In genomic region chr2:164856309-164857100, GRCm38 (mm10) we compare ENCODE assay signal across 8 mouse cellular contexts. TPM values are rescaled to one million over a fixed set of nuclear protein-coding genes. Genes with fewer than 3 reads are reported as not detected.
DNase-seq lines count a peak whose midpoint lies in the region; ATAC-seq and TF ChIP-seq lines count a peak whose summit lies in the region.

No protein-coding gene starts in this region.

- TF ChIP-seq CTCF in kidney, adult 2 months (conservative IDR thresholded peaks at IDR 0.05; ENCODE audit: insufficient read depth, insufficient read length, low read depth, low read length) = peak; percentile 24; the same call in 1 of the 2 replicates

- 3% methylated on average over 42 of the region's 42 CpGs for WGBS in kidney, adult 2 months
- WGBS in heart, embryonic 11.5 days (ENCODE audit: insufficient replicate concordance) = under 1% methylated on average over 42 of the region's 42 CpGs
- WGBS in liver, embryonic 11.5 days = 1% methylated on average over 42 of the region's 42 CpGs
- WGBS in neural tube, embryonic 13.5 days = 1% methylated on average over 42 of the region's 42 CpGs

- H3K27me3 ChIP-seq in kidney, adult 2 months (replicated peaks; ENCODE audit: control insufficient read depth, insufficient read depth, low read length) = peaks cover 3% of the 10 kb centered on the region
- H3K27me3 ChIP-seq in heart, embryonic 11.5 days (ENCODE audit: control insufficient read depth, insufficient read depth, low read length) = peaks cover 53% of the 10 kb centered on the region
- peaks cover 53% of the 10 kb centered on the region for H3K27me3 ChIP-seq in liver, embryonic 11.5 days (replicated peaks; ENCODE audit: control insufficient read depth, insufficient read depth, low read length)
- peaks cover 51% of the 10 kb centered on the region for H3K27me3 ChIP-seq in neural tube, embryonic 13.5 days

- no peak overlapping the region for H3K27ac ChIP-seq in kidney, adult 2 months (ENCODE audit: insufficient read depth, low read depth, low read length)
- no peak overlapping the region for H3K27ac ChIP-seq in heart, embryonic 11.5 days (ENCODE audit: low read depth, low read length)
- H3K27ac ChIP-seq in liver, embryonic 11.5 days (ENCODE audit: low read depth, low read length) = no peak overlapping the region
- H3K27ac ChIP-seq in neural tube, embryonic 13.5 days (replicated peaks) = peak overlapping the region; percentile 53; the same call in 1 of the 2 replicates

- TF ChIP-seq POLR2A in kidney, adult 2 months (IDR thresholded peaks at IDR 0.05; ENCODE audit: low read depth, low read length) = no peak

- H3K4me1 ChIP-seq in kidney, adult 2 months (ENCODE audit: control insufficient read depth, insufficient read depth, low read length) = no peaks in the 10 kb centered on the region
- peaks cover 17% of the 10 kb centered on the region for H3K4me1 ChIP-seq in heart, embryonic 11.5 days (ENCODE audit: control insufficient read depth, insufficient read depth, low read length)
- H3K4me1 ChIP-seq in liver, embryonic 11.5 days (replicated peaks; ENCODE audit: control insufficient read depth, insufficient read depth, low read length) = peaks cover 15% of the 10 kb centered on the region
- H3K4me1 ChIP-seq in neural tube, embryonic 13.5 days (replicated peaks) = peaks cover 27% of the 10 kb centered on the region

- no peaks in the 10 kb centered on the region for H3K9me3 ChIP-seq in heart, embryonic 11.5 days (replicated peaks; ENCODE audit: control insufficient read depth, low read length)
- no peaks in the 10 kb centered on the region for H3K9me3 ChIP-seq in liver, embryonic 11.5 days (ENCODE audit: control insufficient read depth, low read length)
- H3K9me3 ChIP-seq in neural tube, embryonic 13.5 days = no peaks in the 10 kb centered on the region

- no peaks in the 10 kb centered on the region for H3K36me3 ChIP-seq in kidney, adult 2 months (ENCODE audit: control insufficient read depth, insufficient read depth, low read length)
- H3K36me3 ChIP-seq in heart, embryonic 11.5 days (ENCODE audit: control insufficient read depth, insufficient read depth, low read length) = no peaks in the 10 kb centered on the region
- H3K36me3 ChIP-seq in liver, embryonic 11.5 days (ENCODE audit: control insufficient read depth, insufficient read depth, low read length) = no peaks in the 10 kb centered on the region
- no peaks in the 10 kb centered on the region for H3K36me3 ChIP-seq in neural tube, embryonic 13.5 days

- peak overlapping the region; percentile 23 for H3K9ac ChIP-seq in heart, embryonic 11.5 days (ENCODE audit: low read depth, low read length)
- H3K9ac ChIP-seq in liver, embryonic 11.5 days (ENCODE audit: low read depth, low read length) = no peak overlapping the region
- H3K9ac ChIP-seq in neural tube, embryonic 13.5 days = peak overlapping the region; percentile 64

- DNase-seq in kidney, adult 2 months = no peak
- DNase-seq in kidney, adult 11 months = no peak
- DNase-seq in T-cell, adult 2 months (ENCODE audit: low spot score) = peak; percentile 10
- no peak for DNase-seq in liver, embryonic 11.5 days (ENCODE audit: low spot score)
- DNase-seq in right cerebral cortex, adult 18-20 months = no peak
- DNase-seq in spleen, postnatal 36 days (ENCODE audit: low spot score in 2 of 2) = no peak

- peak overlapping the region; percentile 58 for H3K4me3 ChIP-seq in kidney, adult 2 months (ENCODE audit: insufficient read depth, low read depth, low read length)
- peak overlapping the region; percentile 48 for H3K4me3 ChIP-seq in heart, embryonic 11.5 days (ENCODE audit: low read depth, low read length)
- H3K4me3 ChIP-seq in liver, embryonic 11.5 days (ENCODE audit: low read depth, low read length) = peak overlapping the region; percentile 52
- H3K4me3 ChIP-seq in neural tube, embryonic 13.5 days = peak overlapping the region; percentile 45

- H3K4me2 ChIP-seq in heart, embryonic 11.5 days = peak overlapping the region; percentile 96
- H3K4me2 ChIP-seq in liver, embryonic 11.5 days = peak overlapping the region; percentile 80
- H3K4me2 ChIP-seq in neural tube, embryonic 13.5 days = peak overlapping the region; percentile 85

- no peak for ATAC-seq in heart, embryonic 11.5 days (replicated peaks; ENCODE audit: insufficient number of reproducible peaks, low FRiP score, low TSS enrichment)
- no peak; the same call in 1 of the 2 replicates for ATAC-seq in liver, embryonic 11.5 days (replicated peaks; ENCODE audit: low FRiP score)
- ATAC-seq in neural tube, embryonic 13.5 days (ENCODE audit: low read depth) = peak; percentile 37; the same call in 1 of the 2 replicates

RNA-seq across cellular contexts. Expression of gene Pltp, which starts 1.0 kb away (rescaled TPM):
- polyA plus RNA-seq in kidney, adult 2 months (2012; rRNA removed) = 39.6 and 41.5 TPM in 2 replicates
- polyA plus RNA-seq in heart, embryonic 11.5 days (2014; fragmentation: Nextera tagmentation; extraction: Ambion mirVana) = 10.4 and 10.8 TPM in 2 replicates
- 9.9 and 10.7 TPM in 2 replicates for polyA plus RNA-seq in liver, embryonic 11.5 days (2014; fragmentation: Nextera tagmentation; extraction: Ambion mirVana)
- polyA plus RNA-seq in neural tube, embryonic 13.5 days (2015; fragmentation: Nextera tagmentation; extraction: Ambion mirVana) = 126 and 132 TPM in 2 replicates

RNA-seq across cellular contexts. Expression of gene Pcif1, which starts 22.6 kb away (rescaled TPM):
- polyA plus RNA-seq in kidney, adult 2 months (2012; rRNA removed) = 37.2 and 43.1 TPM in 2 replicates
- 50.1 and 54.8 TPM in 2 replicates for polyA plus RNA-seq in heart, embryonic 11.5 days (2014; fragmentation: Nextera tagmentation; extraction: Ambion mirVana)
- 63.9 and 67.5 TPM in 2 replicates for polyA plus RNA-seq in liver, embryonic 11.5 days (2014; fragmentation: Nextera tagmentation; extraction: Ambion mirVana)
- polyA plus RNA-seq in neural tube, embryonic 13.5 days (2015; fragmentation: Nextera tagmentation; extraction: Ambion mirVana) = 80.8 and 93.1 TPM in 2 replicates

RNA-seq across cellular contexts. Expression of gene Neurl2, which starts 23.2 kb away (rescaled TPM):
- polyA plus RNA-seq in kidney, adult 2 months (2012; rRNA removed) = 3.7 and 4.7 TPM in 2 replicates
- 41.9 and 43.2 TPM in 2 replicates for polyA plus RNA-seq in heart, embryonic 11.5 days (2014; fragmentation: Nextera tagmentation; extraction: Ambion mirVana)
- 3.9 and 4.9 TPM in 2 replicates for polyA plus RNA-seq in liver, embryonic 11.5 days (2014; fragmentation: Nextera tagmentation; extraction: Ambion mirVana)
- polyA plus RNA-seq in neural tube, embryonic 13.5 days (2015; fragmentation: Nextera tagmentation; extraction: Ambion mirVana) = 4.9 and 5.4 TPM in 2 replicates

RNA-seq across cellular contexts. Expression of gene Ctsa, which starts 23.8 kb away (rescaled TPM):
- 504 and 687 TPM in 2 replicates for polyA plus RNA-seq in kidney, adult 2 months (2012; rRNA removed)
- polyA plus RNA-seq in heart, embryonic 11.5 days (2014; fragmentation: Nextera tagmentation; extraction: Ambion mirVana) = 143 and 149 TPM in 2 replicates
- polyA plus RNA-seq in liver, embryonic 11.5 days (2014; fragmentation: Nextera tagmentation; extraction: Ambion mirVana) = 97.2 and 103 TPM in 2 replicates
- polyA plus RNA-seq in neural tube, embryonic 13.5 days (2015; fragmentation: Nextera tagmentation; extraction: Ambion mirVana) = 97.5 and 109 TPM in 2 replicates

RNA-seq across cellular contexts. Expression of gene Spata25, which starts 28.2 kb away (rescaled TPM):
- polyA plus RNA-seq in kidney, adult 2 months (2012; rRNA removed) = 0.20 TPM in 1 of 2 replicates, not detected in the other
- 0.30 TPM in 1 of 2 replicates, not detected in the other for polyA plus RNA-seq in heart, embryonic 11.5 days (2014; fragmentation: Nextera tagmentation; extraction: Ambion mirVana)
- not detected in 2 replicates for polyA plus RNA-seq in liver, embryonic 11.5 days (2014; fragmentation: Nextera tagmentation; extraction: Ambion mirVana)
- not detected in 2 replicates for polyA plus RNA-seq in neural tube, embryonic 13.5 days (2015; fragmentation: Nextera tagmentation; extraction: Ambion mirVana)
